Mouse (Mus musculus) limb, embryonic 12.5 days (tissue): ENCODE results near the gene Cse1l. TPM values are rescaled to one million over a fixed set of nuclear protein-coding genes. Genes with fewer than 3 reads are reported as not detected.
A peak's percentile ranks its signal among the peaks of the same experiment; 100 is the strongest.

ENCODE experiments used
- ATAC-seq: fragments of 200-750 bp; cut with Nextera tagmentation; 2 replicates; pipeline ENCODE4 v1.8.0; 2017; ENCODE audit warnings: low read depth, moderate TSS enrichment; ENCODE audit not compliant: insufficient number of reproducible peaks, insufficient read depth, low FRiP score, low TSS enrichment
- H3K27ac ChIP-seq: fragments of 300-500 bp; sonication (generic); 2 replicates; pipeline ENCODE4 v1.5.1; 2016; ENCODE audit warnings: mild to moderate bottlenecking, moderate library complexity
- H3K27me3 ChIP-seq: fragments of 300-500 bp; sonication (generic); 2 replicates; pipeline ENCODE4 v1.6.1; 2016; ENCODE audit warnings: mild to moderate bottlenecking, moderate library complexity
- H3K36me3 ChIP-seq: fragments of 300-500 bp; sonication (generic); 2 replicates; pipeline ENCODE4 v1.6.1; 2016; ENCODE audit warnings: mild to moderate bottlenecking, moderate library complexity
- H3K4me1 ChIP-seq: fragments of 300-500 bp; sonication (generic); replicated peaks from 2 replicates; pipeline ENCODE4 v1.6.1; 2016
- H3K4me2 ChIP-seq: fragments of 300-500 bp; sonication (generic); 2 replicates; pipeline ENCODE4 v1.6.1; 2016; ENCODE audit warnings: mild to moderate bottlenecking, moderate library complexity
- H3K4me3 ChIP-seq: fragments of 300-500 bp; sonication (generic); replicated peaks from 2 replicates; pipeline ENCODE4 v1.5.1; 2016; ENCODE audit warnings: mild to moderate bottlenecking
- H3K9ac ChIP-seq: fragments of 300-500 bp; sonication (generic); replicated peaks from 2 replicates; pipeline ENCODE4 v1.6.1; 2016; ENCODE audit warnings: mild to moderate bottlenecking, moderate library complexity
- H3K9me3 ChIP-seq: fragments of 300-500 bp; sonication (generic); 2 replicates; pipeline ENCODE4 v1.6.1; 2016; ENCODE audit warnings: mild to moderate bottlenecking, moderate library complexity
- WGBS: fragments of 180-500 bp; shearing (Covaris S2); methylation state at CpG from one replicate; pipeline ENCODE4 v1.1.7; 2016; 5-methylcytosine and 5-hydroxymethylcytosine counted together
- polyA plus RNA-seq: library from polyadenylated mRNA; unstranded; fragments of >200 nt; fragmentation: Nextera tagmentation; extraction: Ambion mirVana; gene quantifications from 2 replicates; pipeline ENCODE4 v1.2.1, GENCODE M21; 2016

The Cse1l gene
- polyA plus RNA-seq, 1 experiment from 2014 or later: 169 TPM

DNA sequence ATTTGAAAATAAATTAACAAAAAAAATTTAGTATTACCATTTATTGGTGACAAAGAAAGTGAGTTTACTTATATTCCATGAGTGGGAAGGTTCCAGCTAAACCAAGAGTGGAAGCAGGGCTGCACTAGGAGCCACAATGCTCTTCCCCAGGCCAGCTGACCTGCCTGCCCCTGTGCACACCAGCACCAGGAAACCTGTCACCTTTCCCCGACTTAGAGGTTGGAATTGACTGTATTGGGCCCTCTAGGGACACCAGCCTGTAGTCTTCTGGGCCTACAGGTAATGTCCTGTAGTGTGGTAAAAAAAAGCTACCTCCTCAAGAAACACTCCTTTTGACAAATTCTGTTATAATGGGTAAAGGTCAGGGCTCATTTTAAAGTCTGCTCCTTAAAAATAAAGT lies 42.4 kb downstream of the Cse1l start:
- ATAC-seq: no peak
- 75% methylated on average over 1 of the region's 1 CpGs for WGBS
- no peak overlapping the region for H3K4me2 ChIP-seq
- H3K27ac ChIP-seq: no peak overlapping the region
- no peaks in the 10 kb centered on the region for H3K4me1 ChIP-seq
- peaks cover 97% of the 10 kb centered on the region for H3K36me3 ChIP-seq
- H3K9me3 ChIP-seq: no peaks in the 10 kb centered on the region
- H3K9ac ChIP-seq: no peak overlapping the region
- no peaks in the 10 kb centered on the region for H3K27me3 ChIP-seq
- no peak overlapping the region for H3K4me3 ChIP-seq

DNA sequence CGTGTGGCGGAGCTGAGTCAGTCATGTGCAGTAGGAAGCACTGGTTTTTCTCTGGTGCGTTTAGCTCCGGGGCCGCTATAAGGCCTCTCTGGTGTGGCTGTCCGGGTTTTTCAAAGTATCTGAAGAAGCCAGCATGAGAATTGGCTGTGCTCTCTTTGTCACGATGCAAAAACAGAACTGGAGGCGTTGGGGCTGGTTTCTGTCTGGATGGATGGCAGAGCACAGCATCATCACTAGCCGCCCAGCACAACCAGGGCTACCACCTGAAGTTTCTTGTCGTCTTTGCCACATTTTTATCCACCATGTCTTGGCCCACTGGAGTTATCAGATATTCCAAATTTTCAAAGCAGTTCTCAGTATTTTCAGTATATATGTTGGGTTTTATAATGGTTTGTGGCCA lies 43.1 kb downstream of the Cse1l start:
- ATAC-seq: no peak

DNA sequence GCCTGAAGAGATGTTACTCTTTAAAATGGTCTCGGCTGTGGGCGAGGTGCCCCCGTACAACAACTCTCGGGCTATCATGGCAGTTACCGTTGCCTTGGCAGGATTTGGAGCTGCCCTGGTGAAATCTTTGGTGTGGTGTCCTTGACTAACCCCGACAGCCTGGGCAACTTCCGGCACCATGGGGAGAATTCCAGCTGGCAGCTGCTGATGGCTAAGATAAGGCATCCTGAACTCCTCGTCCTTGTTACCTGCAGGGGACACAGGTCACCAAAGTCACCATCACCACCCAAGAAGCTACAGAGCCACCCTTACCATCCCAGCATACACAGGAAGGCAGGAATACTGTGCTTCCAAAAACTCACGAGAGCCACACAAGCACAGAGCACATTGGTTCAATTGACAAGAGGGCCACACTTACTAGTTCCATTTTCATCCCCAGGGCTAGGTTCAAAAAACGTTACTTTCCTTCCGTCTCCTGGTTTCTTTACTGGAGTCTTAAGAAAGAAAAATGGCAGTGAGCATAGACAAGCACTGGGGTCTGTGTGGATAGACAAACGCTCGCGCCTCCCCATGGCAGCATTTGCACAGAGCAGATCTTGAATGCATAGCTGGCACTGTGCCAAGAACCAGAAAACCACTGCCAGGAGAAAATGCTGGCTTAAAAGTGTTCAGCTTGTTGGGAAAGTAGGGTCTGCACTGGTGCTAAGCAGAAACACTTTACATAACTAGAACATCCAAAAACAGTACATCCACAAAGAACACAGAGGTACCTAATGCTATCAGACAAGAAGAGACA lies 45.2 kb downstream of the Cse1l start:
- Histone ChIP-seq H3K4me3 (no peak overlapping the region), H3K27me3 (no peaks in the 10 kb centered on the region), H3K9ac (no peak overlapping the region), H3K36me3 (peaks cover 98% of the 10 kb centered on the region), H3K4me1 (no peaks in the 10 kb centered on the region), H3K27ac (no peak overlapping the region), H3K4me2 (no peak overlapping the region), H3K9me3 (no peaks in the 10 kb centered on the region)
- WGBS: 85% methylated on average over 14 of the region's 14 CpGs
- ATAC-seq: no peak

More for the DNA sequence above, 43.1 kb downstream of the Cse1l start:
- H3K27me3 ChIP-seq: no peaks in the 10 kb centered on the region
- H3K9me3 ChIP-seq: no peaks in the 10 kb centered on the region
- no peak overlapping the region for H3K4me2 ChIP-seq
- H3K9ac ChIP-seq: no peak overlapping the region
- no peaks in the 10 kb centered on the region for H3K4me1 ChIP-seq
- 92% methylated on average over 10 of the region's 10 CpGs for WGBS
- H3K36me3 ChIP-seq: peaks cover 96% of the 10 kb centered on the region
- no peak overlapping the region for H3K4me3 ChIP-seq
- H3K27ac ChIP-seq: no peak overlapping the region

DNA sequence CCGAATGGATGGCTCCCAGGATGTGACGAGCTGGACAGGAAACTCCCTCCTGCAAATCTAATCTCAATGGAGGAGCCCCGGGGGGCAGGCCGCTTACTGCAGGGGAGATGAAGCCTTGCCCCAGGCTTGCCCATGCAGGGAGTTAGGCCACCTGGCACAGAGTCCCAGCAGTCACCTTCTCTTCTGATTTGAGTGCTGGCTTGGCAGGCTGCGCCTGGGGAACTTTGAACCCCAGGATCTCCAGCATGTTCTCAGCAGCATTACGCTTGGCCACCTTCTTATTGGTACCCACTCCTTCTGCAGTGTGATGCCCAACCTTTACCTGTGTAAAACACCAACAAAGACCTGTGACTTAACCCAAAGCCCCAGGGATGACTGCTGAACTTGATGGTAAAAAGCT lies 46.3 kb downstream of the Cse1l start:
- H3K36me3 ChIP-seq: peaks cover 98% of the 10 kb centered on the region
- no peak for ATAC-seq

DNA sequence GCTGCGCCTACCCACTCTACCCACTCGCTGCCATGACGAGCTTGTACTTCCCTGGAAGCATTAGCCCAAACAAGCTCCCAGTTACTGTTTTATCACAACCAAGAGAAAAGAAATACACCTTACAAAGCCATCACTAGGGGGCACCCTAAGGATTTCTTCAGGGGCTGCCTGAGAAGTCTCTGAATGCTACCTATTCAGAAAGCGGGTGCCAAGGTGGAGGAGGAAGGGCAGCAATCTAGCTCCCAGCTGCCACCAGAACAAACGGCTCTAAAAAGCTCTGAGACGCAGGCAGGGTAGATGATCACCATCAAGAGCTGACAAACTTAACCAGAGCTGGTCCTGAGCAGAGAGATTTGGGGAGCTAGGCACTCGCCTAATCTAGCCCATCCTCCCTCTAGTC lies 51.0 kb downstream of the Cse1l start:
- 57% methylated on average over 7 of the region's 7 CpGs for WGBS
- Histone ChIP-seq H3K9me3 (no peaks in the 10 kb centered on the region), H3K36me3 (peaks cover 93% of the 10 kb centered on the region), H3K4me1 (no peaks in the 10 kb centered on the region), H3K4me3 (no peak overlapping the region), H3K9ac (no peak overlapping the region), H3K4me2 (no peak overlapping the region), H3K27ac (no peak overlapping the region), H3K27me3 (no peaks in the 10 kb centered on the region)
- ATAC-seq: no peak

More for the DNA sequence above, 46.3 kb downstream of the Cse1l start:
- Histone ChIP-seq H3K9ac (no peak overlapping the region), H3K27me3 (no peaks in the 10 kb centered on the region), H3K27ac (no peak overlapping the region), H3K4me1 (no peaks in the 10 kb centered on the region), H3K4me2 (no peak overlapping the region), H3K9me3 (no peaks in the 10 kb centered on the region), H3K4me3 (no peak overlapping the region)
- 84% methylated on average over 6 of the region's 6 CpGs for WGBS

DNA sequence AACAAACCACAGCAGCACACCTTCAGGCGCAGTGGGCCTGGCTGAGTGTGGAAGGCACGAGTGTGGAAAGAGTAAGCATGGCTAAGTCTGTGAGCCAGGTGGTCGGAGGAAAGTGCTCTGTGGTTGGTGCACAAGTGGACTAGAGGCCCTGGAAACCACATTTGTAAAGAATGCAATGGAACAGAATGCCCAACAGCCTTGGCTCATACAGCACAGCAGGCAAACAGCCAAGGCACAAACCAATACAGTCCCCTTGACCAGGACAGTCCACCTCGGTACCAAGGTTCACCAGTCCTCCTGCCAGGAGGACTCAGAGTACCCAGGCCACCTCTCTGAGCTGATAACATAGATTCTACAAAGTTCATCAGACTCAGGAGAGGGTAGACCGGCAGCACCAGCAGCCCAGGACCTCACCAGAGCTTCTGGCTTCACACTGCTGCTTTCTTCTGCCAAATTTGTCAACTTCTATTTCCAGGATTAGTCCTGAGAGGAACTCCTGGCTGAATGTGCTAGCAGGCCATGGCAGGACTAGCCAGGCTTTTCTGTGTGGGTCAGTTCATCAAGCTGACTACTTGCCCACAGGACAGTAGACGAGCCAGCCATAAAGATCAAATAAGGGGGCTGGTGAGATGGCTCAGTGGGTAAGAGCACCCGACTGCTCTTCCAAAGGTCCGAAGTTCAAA lies 54.9 kb downstream of the Cse1l start:
- H3K4me1 ChIP-seq: no peaks in the 10 kb centered on the region
- 85% methylated on average over 8 of the region's 8 CpGs for WGBS

DNA sequence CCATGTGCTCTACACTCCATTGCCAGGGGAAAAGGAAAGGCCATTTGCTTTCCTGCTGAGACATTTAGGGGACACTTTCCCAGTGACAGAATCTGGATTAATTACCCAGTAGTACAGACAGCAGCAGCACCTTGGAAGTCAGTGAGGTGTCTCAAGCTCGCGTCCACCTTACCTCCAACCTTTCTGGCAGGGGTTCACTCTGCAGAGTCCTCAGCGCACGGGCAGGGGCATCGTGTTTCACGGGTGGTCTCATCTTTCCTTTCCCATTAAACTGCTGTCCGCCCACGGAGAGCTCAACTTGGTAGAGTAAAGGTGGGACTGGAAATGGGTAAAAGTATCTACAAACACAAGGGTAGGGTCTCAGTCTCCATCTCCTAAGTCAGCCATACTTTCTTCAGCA lies 57.4 kb downstream of the Cse1l start:
- no peak overlapping the region for H3K4me3 ChIP-seq
- no peak overlapping the region for H3K27ac ChIP-seq
- no peaks in the 10 kb centered on the region for H3K9me3 ChIP-seq
- no peak overlapping the region for H3K4me2 ChIP-seq
- H3K9ac ChIP-seq: no peak overlapping the region
- no peaks in the 10 kb centered on the region for H3K27me3 ChIP-seq
- ATAC-seq: no peak
- peaks cover 47% of the 10 kb centered on the region for H3K36me3 ChIP-seq
- H3K4me1 ChIP-seq: no peaks in the 10 kb centered on the region
- 68% methylated on average over 8 of the region's 8 CpGs for WGBS

More for the DNA sequence above, 54.9 kb downstream of the Cse1l start:
- no peak for ATAC-seq
- Histone ChIP-seq H3K9me3 (no peaks in the 10 kb centered on the region), H3K36me3 (peaks cover 71% of the 10 kb centered on the region), H3K4me2 (no peak overlapping the region), H3K9ac (peak overlapping the region; percentile 8; the same call in 1 of the 2 replicates), H3K4me3 (no peak overlapping the region), H3K27me3 (no peaks in the 10 kb centered on the region), H3K27ac (no peak overlapping the region)

DNA sequence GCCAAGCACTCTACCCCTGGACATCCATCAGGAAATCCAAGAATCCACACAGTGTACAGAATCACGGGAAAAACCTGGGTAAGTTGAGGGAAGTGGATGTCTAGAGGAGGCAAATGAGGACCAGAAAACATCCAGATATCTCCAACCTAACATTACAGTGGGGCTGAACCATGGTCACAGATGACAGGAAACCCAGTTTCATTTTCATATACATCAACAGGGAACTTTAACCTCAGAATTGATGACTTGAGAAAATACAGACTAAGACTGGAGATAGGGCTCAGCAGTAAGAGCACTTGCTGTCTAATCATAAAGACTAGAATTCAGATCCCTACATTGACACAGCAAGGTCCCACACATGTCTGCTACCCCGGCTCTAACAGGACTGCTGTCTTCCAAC lies 58.9 kb downstream of the Cse1l start:
- Histone ChIP-seq H3K36me3 (peaks cover 32% of the 10 kb centered on the region), H3K9me3 (no peaks in the 10 kb centered on the region), H3K9ac (no peak overlapping the region), H3K4me3 (no peak overlapping the region), H3K4me2 (no peak overlapping the region), H3K27me3 (no peaks in the 10 kb centered on the region), H3K4me1 (no peaks in the 10 kb centered on the region), H3K27ac (no peak overlapping the region)
- WGBS: 85% methylated on average over 2 of the region's 2 CpGs
- ATAC-seq: no peak

DNA sequence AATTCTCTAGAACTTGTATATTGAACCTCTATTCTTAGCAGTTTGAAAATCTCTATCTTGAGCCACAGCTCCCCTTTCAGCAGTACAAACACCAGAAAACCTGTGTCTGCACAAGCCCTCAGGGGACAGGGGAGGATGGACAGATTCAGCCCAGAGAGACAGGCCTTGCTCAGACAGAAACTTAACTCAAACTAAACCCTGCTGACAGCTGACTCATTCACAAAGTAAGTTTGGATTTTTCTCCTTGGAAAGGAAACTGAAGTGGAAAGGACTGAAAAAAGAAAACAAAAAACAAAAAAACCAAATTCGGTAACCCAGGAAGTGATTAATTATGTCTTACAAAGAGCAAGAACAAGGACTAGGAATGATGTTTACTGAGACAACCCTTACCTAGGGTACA lies 67.3 kb downstream of the Cse1l start:
- H3K4me3 ChIP-seq: no peak overlapping the region
- H3K27me3 ChIP-seq: no peaks in the 10 kb centered on the region
- peaks cover 42% of the 10 kb centered on the region for H3K4me1 ChIP-seq
- no peak overlapping the region for H3K9ac ChIP-seq
- H3K9me3 ChIP-seq: no peaks in the 10 kb centered on the region
- H3K27ac ChIP-seq: no peak overlapping the region
- no peak for ATAC-seq
- no peak overlapping the region for H3K4me2 ChIP-seq
- no peaks in the 10 kb centered on the region for H3K36me3 ChIP-seq
- WGBS: 68% methylated on average over 1 of the region's 1 CpGs

DNA sequence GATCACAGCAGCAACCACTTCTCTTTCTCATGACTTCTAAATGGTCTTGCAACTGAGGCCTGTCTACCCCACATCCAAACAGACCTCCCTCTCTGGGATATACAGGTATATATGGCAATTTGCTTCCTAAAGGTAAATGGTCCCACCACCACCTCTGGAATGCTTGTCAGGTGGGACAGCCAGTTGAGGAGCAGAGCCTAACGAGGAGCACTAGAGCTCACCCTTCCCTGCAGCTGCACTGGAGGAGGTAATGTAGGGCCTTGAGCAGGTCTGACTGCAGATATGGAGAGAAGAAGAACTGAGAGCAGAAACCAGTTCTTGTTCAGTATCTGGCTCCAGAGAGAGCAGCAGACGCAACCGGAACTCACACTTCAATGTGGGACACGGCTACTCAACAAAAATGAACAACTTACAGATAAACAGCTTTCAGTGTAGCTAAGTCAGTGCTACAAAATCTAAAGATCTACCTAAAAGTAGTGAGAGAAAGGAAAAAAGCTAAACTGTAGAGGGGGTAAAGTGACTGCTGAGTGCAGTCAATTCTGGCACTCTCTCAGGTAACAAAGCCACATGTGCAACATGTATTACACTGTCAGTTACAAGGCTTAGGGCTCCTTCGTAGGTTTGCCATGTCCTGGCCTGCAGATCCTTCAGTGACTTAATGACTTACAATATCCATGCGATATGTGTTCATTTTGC lies 68.5 kb downstream of the Cse1l start:
- Histone ChIP-seq H3K4me2 (no peak overlapping the region), H3K27ac (peak overlapping the region; percentile 37; the same call in 1 of the 2 replicates), H3K4me3 (no peak overlapping the region), H3K36me3 (no peaks in the 10 kb centered on the region), H3K27me3 (no peaks in the 10 kb centered on the region), H3K9me3 (no peaks in the 10 kb centered on the region), H3K4me1 (peaks cover 42% of the 10 kb centered on the region), H3K9ac (no peak overlapping the region)
- 67% methylated on average over 6 of the region's 6 CpGs for WGBS
- ATAC-seq: no peak

DNA sequence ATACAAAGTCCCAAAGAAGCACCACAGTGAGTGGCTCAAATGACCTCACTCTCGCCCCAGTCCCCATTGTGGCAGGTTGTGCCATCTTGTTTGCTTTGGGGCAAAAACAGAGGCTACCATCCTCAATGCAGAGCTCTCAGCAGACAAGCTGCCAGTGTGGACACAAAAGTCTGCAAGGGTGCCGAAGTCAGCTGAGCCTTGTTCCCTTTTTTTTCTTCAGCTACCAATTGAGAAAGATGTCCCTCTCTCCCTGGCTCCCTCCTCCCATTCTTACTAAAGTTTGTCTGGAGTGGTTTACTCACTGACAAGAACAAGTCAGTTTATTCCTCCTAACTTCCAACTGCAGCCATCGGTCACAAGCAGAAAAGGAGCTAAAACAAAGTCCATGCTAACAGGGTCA lies 70.5 kb downstream of the Cse1l start:
- H3K9me3 ChIP-seq: no peaks in the 10 kb centered on the region
- WGBS: 76% methylated on average over 3 of the region's 3 CpGs
- H3K4me1 ChIP-seq: peaks cover 42% of the 10 kb centered on the region
- H3K36me3 ChIP-seq: no peaks in the 10 kb centered on the region
- no peaks in the 10 kb centered on the region for H3K27me3 ChIP-seq
- H3K4me3 ChIP-seq: no peak overlapping the region
- no peak overlapping the region for H3K4me2 ChIP-seq
- H3K9ac ChIP-seq: no peak overlapping the region
- no peak for ATAC-seq
- H3K27ac ChIP-seq: peak overlapping the region; percentile 66
